Mouse (Mus musculus) 3T3-L1 (cell line): Measurements from ENCODE around the gene Gatb.

Experiments
- DNase-seq: peaks from one replicate; pipeline ENCODE4 v3.0.0-alpha.2; 2015; ENCODE audit warnings: low read depth, low spot score

Gene Gatb

GRCm38 (mm10) chr3:85652727-85653665, 79.1 kb downstream of the Gatb start:
- DNase-seq: no peak

GRCm38 (mm10) chr3:85655538-85655937, 81.6 kb downstream of the Gatb start:
- no peak for DNase-seq

GRCm38 (mm10) chr3:85659681-85660080, 85.8 kb downstream of the Gatb start:
- DNase-seq: no peak

GRCm38 (mm10) chr3:85661926-85662813, 88.3 kb downstream of the Gatb start:
- no peak for DNase-seq

GRCm38 (mm10) chr3:85663826-85664225, 89.9 kb downstream of the Gatb start:
- no peak for DNase-seq

GRCm38 (mm10) chr3:85664591-85665171, 90.8 kb downstream of the Gatb start:
- DNase-seq: no peak

GRCm38 (mm10) chr3:85666166-85666565, 92.2 kb downstream of the Gatb start:
- no peak for DNase-seq

- DNase-seq: no peak
Observed at GRCm38 (mm10) chr3:85666736-85667135, 92.8 kb downstream of the Gatb start.

GRCm38 (mm10) chr3:85667683-85668082, 93.8 kb downstream of the Gatb start:
- no peak for DNase-seq

GRCm38 (mm10) chr3:85669844-85670243, 95.9 kb downstream of the Gatb start:
- DNase-seq: no peak

GRCm38 (mm10) chr3:85677133-85677532, 103.2 kb downstream of the Gatb start:
- DNase-seq: no peak

GRCm38 (mm10) chr3:85677952-85678351, 104.0 kb downstream of the Gatb start:
- no peak for DNase-seq

- no peak for DNase-seq
Observed at GRCm38 (mm10) chr3:85679312-85679933, 105.5 kb downstream of the Gatb start.

- no peak for DNase-seq
Observed at GRCm38 (mm10) chr3:85679960-85680359, 106.0 kb downstream of the Gatb start.

- DNase-seq: no peak
Observed at GRCm38 (mm10) chr3:85681136-85681535, 107.2 kb downstream of the Gatb start.

GRCm38 (mm10) chr3:85683618-85684017, 109.7 kb downstream of the Gatb start:
- no peak for DNase-seq

- no peak for DNase-seq
Observed at GRCm38 (mm10) chr3:85685271-85685670, 111.4 kb downstream of the Gatb start.

GRCm38 (mm10) chr3:85688341-85688740, 114.4 kb downstream of the Gatb start:
- DNase-seq: no peak

GRCm38 (mm10) chr3:85691134-85691533, 117.2 kb downstream of the Gatb start:
- DNase-seq: no peak

- no peak for DNase-seq
Observed at GRCm38 (mm10) chr3:85693013-85693412, 119.1 kb downstream of the Gatb start.

- DNase-seq: no peak
Observed at GRCm38 (mm10) chr3:85695056-85695455, 121.1 kb downstream of the Gatb start.

GRCm38 (mm10) chr3:85698496-85698895, 124.6 kb downstream of the Gatb start:
- no peak for DNase-seq
